Mouse (Mus musculus): Measurements from ENCODE around the gene Klhl7. TPM values are rescaled to one million over a fixed set of nuclear protein-coding genes. Genes with fewer than 3 reads are reported as not detected.

Gene Klhl7
- total RNA-seq (2021) = 100 to 1,000 TPM in 1 of 2 experiments, 10 to 100 TPM in 1; 96.8 to 102 TPM
- long read RNA-seq, experiment 1, transcript Klhl7-201 (11 exons, 2,966 nt) = major isoform, 68 of 84 reads
- long read RNA-seq, experiment 1, partial matches to known transcripts = 4 of 84 reads
- long read RNA-seq, experiment 1, other reads (novel, unspliced or antisense) = 12 of 84 reads
- long read RNA-seq, experiment 2, transcript Klhl7-201 (11 exons, 2,966 nt) = major isoform, 76 of 85 reads
- long read RNA-seq, experiment 2, partial matches to known transcripts = 4 of 85 reads
- long read RNA-seq, experiment 2, other reads (novel, unspliced or antisense) = 5 of 85 reads

DNA sequence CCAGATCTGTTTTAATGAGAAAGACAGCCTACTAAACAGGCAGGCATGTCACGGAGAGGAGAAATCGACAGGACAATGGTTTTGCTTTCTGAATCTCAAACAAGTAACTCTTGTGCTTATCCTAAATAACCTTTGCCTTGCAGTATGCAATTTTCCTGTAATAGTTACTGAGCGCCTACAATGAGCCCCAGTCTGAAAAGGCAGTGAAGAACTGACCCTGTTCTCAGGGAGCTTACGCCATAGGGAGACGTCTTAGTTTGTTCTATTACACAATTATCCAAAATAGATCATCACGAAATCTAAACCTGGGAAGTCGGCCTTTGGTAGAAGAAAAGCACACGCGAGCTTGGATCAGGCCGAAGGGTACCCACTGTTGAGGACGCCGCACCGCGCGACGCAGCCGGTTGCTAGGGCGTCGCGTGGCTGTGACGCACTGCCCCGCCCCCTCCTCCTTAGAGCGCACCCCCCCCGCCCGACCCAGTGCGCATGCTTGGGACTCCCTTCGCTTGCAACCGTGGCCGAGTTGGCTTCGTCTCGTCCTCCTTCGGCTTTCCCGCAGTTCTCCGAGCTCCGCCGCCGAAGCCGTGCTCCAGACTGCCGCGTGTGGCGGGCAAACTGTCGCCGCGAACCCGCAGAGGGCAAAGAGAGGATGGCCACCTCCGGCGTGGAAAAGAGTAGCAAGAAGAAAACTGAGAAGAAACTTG, at the start of gene Klhl7:
Klhl7 (plus strand) TSS at position 500 of the 704 bp plus-strand sequence.
- intact Hi-C loops (cut with DNase I) = loop anchor here (5.0 kb wide), 1 partner anchor 62 kb away; the partner anchor contains the start of gene Nupl2
- DNase-seq (ENCODE audit: low spot score in 2 of 2) = peak; percentile 86 to 91

- no peak for DNase-seq (ENCODE audit: low spot score in 2 of 2)
- intact Hi-C loops (cut with DNase I) = no loop called here
These were observed 48.4 kb upstream of the Klhl7 start for GRCm38 (mm10) chr5:24051755-24052675.

DNA sequence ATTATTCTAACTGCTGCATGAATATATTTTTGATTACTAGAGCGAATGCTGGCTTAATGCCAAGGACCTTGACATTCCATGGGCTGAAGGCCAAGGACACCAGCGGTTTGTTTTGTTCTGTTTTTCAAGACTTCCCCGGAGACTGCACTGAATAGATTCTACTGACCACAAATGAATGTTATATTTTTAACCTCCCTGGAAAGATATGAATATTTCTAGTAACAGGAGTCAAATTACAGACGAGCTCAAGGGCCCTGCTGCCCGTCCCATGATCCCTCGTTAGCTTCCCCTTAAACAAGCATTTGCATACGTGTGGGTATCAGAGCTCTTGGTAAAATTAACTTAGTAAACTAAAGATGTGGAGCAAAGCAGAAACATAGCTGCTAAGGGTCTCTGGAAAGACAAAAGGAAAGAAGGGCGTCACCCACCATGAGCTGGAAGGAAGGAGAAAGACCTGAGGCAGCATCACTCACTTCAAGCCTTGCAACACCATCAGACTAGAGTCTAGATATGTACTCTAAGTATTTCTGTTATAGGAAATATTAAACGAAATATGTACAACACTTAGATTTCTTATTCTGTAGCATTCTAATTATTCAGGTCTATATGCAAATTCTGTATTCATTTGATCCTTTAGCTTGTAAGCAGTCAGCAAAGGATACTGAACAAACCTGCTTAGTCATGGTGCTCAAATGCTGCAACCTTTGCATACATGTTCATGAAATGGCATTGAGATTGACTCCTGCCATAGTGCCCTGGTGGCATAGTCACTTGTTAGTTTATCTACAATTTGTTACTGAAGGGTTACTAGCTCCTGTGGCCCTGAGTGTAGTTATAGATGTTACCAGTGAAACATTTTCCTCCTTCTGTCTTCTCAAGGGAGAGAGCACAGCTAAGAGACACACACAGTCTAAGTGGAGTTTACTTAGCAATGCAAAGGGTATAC, 46.9 kb upstream of the Klhl7 start:
- intact Hi-C loops (cut with DNase I) = no loop called here
- no peak for DNase-seq (ENCODE audit: low spot score in 2 of 2)

DNA sequence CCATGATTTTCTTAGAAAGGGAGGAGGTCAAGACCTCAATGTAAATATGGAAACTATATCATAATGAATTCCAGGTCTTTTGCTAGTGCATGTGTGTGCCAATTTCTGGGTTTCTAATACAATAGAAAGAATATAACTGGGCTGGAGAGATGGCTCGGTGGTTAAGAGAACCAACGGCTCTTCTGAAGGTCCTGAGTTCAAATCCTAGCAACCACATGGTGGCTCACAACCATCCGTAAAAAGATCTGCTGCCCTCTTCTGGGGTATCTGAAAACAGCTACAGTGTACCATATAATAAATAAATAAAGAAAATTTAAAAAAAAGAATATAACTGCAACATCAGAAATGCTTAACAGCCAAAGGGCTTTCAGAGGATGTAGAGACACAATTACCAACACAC, 46.0 kb upstream of the Klhl7 start:
- DNase-seq (ENCODE audit: low spot score in 2 of 2) = no peak
- intact Hi-C loops (cut with DNase I) = no loop called here

DNA sequence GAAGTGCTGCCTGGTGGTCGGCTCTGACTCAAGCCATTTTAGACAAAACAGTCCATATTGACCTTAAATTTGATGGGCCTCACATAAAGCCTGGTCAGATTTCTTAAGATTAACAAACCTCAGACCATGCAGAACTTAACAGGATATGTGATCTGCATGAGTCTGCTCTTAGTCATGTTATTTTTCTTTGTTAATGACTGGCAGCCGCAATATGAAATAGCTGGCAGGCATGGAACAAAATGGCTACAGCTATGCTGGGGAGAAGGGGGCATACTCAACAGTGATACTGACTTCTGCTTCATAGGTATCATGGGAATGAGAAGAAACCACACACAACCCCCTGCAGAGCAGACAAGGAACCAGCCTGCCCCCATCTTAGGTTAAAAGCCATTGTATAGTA, 43.5 kb upstream of the Klhl7 start:
- no peak for DNase-seq (ENCODE audit: low spot score in 2 of 2)
- intact Hi-C loops (cut with DNase I) = no loop called here

- no peak for DNase-seq (ENCODE audit: low spot score in 2 of 2)
- intact Hi-C loops (cut with DNase I) = no loop called here
These were observed 42.8 kb upstream of the Klhl7 start for GRCm38 (mm10) chr5:24057592-24057991.

DNA sequence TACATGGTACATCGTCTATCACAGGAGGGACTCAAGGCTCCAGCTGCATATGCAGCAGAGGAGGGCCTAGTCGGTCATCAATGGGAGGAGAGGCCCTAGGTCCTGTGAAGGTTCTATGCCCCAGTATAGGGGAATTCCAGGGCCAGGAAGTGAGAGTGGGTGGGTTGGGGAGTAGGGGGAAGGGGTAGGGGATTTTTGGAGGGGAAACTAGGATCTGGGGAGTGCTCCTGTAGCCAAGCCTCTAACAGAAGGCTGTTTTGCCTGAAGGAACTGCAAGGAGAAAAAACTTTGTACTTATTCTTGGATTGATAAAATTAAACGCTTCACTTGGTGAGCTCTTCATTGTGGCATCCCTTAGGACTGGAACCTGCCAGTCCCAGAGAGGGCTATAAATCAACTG, 39.5 kb upstream of the Klhl7 start:
- no peak for DNase-seq (ENCODE audit: low spot score in 2 of 2)
- intact Hi-C loops (cut with DNase I) = no loop called here

DNA sequence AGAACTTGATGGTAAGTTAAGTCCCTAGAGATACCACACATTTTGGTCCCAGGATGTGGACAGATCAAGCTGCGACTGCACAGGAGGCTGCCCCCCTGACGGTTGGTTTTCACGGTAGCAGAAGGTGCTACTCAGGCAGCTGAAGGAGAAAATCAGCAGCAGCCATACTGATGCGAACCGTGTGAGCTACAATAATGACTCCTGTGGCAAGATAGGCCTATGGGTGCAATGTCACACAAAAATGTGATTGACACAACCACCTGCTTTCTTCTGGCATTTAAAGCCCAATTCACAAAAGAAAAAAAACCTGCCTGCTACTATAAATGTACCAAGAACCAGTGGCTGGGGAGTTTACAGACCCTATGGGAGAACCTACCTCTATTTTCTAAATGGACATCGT, 37.4 kb upstream of the Klhl7 start:
- intact Hi-C loops (cut with DNase I) = no loop called here
- no peak for DNase-seq (ENCODE audit: low spot score in 2 of 2)

GRCm38 (mm10) chr5:24063545-24063944, 36.9 kb upstream of the Klhl7 start:
- intact Hi-C loops (cut with DNase I) = no loop called here
- DNase-seq (ENCODE audit: low spot score in 2 of 2) = no peak

GRCm38 (mm10) chr5:24068955-24069354, 31.4 kb upstream of the Klhl7 start:
- DNase-seq (ENCODE audit: low spot score in 2 of 2) = no peak
- intact Hi-C loops (cut with DNase I) = no loop called here

DNA sequence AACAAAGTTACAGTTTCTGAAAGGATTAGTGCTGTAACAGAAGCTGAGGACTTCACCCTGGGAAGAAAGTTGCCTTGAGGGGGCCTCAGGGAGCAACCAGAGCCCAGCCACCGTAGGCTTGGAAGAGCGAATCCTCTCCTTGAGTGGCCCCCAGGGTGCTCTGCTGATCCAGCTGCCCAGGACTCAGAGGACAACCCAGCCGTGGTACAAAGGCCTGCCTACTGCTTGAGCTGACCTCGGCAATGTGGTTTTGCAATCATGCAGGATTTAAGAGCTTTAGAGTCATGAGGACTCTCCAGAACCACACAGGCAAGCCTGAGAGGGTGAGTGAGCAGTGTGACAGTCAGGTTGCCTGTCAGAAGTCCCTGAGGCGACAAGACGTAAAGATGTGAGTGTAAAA, 28.4 kb upstream of the Klhl7 start:
- no peak for DNase-seq (ENCODE audit: low spot score in 2 of 2)
- intact Hi-C loops (cut with DNase I) = no loop called here

- intact Hi-C loops (cut with DNase I) = loop anchor here (5.0 kb wide), 2 partner anchors 190 to 225 kb away; no protein-coding TSS in a partner anchor
- DNase-seq (ENCODE audit: low spot score in 2 of 2) = peak; percentile 74 to 79
These were observed 23.3 kb upstream of the Klhl7 start for GRCm38 (mm10) chr5:24076986-24077718.

DNA sequence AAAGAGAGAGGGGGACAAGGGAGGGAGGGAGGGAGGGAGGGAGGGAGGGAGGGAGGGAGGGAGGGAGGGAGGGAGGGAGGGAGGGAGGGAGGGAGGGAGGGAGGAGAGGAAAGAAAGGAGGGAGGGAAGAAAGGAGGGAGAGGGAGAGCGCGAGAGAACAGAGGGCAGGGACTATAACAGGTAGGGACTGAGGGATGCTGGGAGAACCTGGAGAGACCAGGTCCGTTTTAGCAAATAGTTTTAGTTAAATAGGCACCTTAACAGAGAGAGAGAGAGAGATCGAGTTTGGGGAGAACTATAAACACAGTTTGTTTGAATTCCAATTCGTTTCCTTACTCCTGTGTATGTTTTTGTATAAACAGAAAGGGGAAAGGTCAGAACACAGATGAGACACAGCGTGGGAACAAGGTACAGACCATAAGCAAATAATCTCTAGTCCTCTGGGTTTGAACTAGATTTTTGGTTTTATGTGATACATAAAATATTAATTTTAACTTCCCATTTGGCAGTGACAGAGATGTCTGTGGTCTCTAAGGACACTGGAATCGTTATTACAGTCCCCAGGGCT, 22.6 kb upstream of the Klhl7 start:
- intact Hi-C loops (cut with DNase I) = loop anchor here (5.0 kb wide), 2 partner anchors 191 to 226 kb away; no protein-coding TSS in a partner anchor
- no peak for DNase-seq (ENCODE audit: low spot score in 2 of 2)

GRCm38 (mm10) chr5:24078420-24079179, 21.8 kb upstream of the Klhl7 start:
- intact Hi-C loops (cut with DNase I) = loop anchor here (5.0 kb wide), 2 partner anchors 191 to 226 kb away; no protein-coding TSS in a partner anchor
- DNase-seq (ENCODE audit: low spot score in 2 of 2) = peak in 1 of 2 experiments; percentile 49

GRCm38 (mm10) chr5:24080826-24081225, 19.6 kb upstream of the Klhl7 start:
- no peak for DNase-seq (ENCODE audit: low spot score in 2 of 2)
- intact Hi-C loops (cut with DNase I) = no loop called here

DNA sequence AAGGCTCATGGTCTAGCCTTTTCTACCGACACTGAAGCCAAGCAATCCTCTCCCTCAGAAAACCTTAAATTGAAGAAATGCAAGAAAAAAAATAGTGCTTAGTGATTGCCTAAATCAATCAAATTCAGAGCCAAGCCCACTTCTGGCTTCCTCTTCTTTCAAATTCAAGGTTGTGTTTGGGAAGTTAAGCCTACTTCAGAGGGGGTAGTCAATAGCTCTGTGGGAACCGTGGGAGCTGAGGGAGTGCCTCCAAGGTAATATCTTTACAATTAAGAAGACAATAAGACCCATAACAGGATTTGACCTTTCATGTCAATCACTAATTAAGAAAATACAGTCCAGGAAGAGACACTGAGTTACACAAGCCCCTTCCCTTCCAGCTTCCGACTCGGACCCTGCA, 15.6 kb upstream of the Klhl7 start:
- intact Hi-C loops (cut with DNase I) = no loop called here
- DNase-seq (ENCODE audit: low spot score in 2 of 2) = no peak

DNA sequence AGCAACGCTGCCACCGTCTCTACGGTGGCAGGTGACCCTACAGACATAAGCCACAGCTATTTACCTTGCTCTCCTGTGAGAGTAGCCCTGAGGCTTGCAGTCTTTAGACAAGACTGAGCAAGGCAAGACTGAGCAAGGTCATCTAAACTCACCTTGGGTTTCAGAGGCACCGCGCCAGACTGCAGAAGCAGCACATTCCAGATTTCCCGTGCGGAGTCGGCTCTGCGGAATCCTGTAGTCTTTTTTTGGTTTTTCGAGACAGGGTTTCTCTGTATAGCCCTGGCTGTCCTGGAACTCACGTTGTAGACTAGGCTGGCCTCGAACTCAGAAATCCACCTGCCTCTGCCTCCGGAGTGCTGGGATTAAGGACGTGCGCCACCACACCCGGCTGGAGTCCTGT, 14.2 kb upstream of the Klhl7 start:
- DNase-seq (ENCODE audit: low spot score in 2 of 2) = no peak
- intact Hi-C loops (cut with DNase I) = no loop called here
